Mouse (Mus musculus): Measurements from ENCODE around the gene Nphp3.

- TF ChIP-seq CTCF (IDR thresholded peaks at IDR 0.05; ENCODE audit: borderline replicate concordance, extremely low read depth, insufficient read depth, insufficient read length), result no peak
- no peak for TF ChIP-seq POLR2A (IDR thresholded peaks at IDR 0.05; ENCODE audit: borderline replicate concordance, extremely low read depth, insufficient read depth, insufficient read length, poor library complexity, severe bottlenecking)
Measured at GRCm38 (mm10) chr9:104038266-104038665, 35.9 kb downstream of the Nphp3 start.
